Mouse (Mus musculus) ES-E14 (cell line): Measurements from ENCODE around the gene Cenpt. TPM values are rescaled to one million over a fixed set of nuclear protein-coding genes. Genes with fewer than 3 reads are reported as not detected.

ENCODE experiments used
- DNase-seq: peaks from one replicate; pipeline ENCODE4 v3.0.0-alpha.2; 2013; ENCODE audit warnings: low read depth, low spot score
- H3K27ac ChIP-seq: 2 replicates; pipeline ENCODE4 v1.5.1; 2012; ENCODE audit warnings: low read depth, mild to moderate bottlenecking, low read length, moderate library complexity, mixed read lengths; ENCODE audit not compliant: poor library complexity, insufficient read depth, severe bottlenecking
- H3K36me3 ChIP-seq: 2 replicates; pipeline ENCODE4 v1.6.1; 2012; ENCODE audit warnings: mild to moderate bottlenecking, low read length, moderate library complexity, mixed read lengths; ENCODE audit not compliant: control insufficient read depth, poor library complexity, insufficient read depth, severe bottlenecking
- H3K4me1 ChIP-seq, 2 experiments: fragments of 150-350 bp in 1 of 2; sonication (generic) in 1 of 2; 2 replicates each; pipeline ENCODE4 v1.6.1; 2012; ENCODE audit warnings: low read length in 2 of 2, mild to moderate bottlenecking in 1 of 2, mixed read lengths in 1 of 2; ENCODE audit not compliant: control insufficient read depth in 2 of 2, insufficient read depth in 2 of 2, poor library complexity in 1 of 2
- H3K4me3 ChIP-seq, 2 experiments: fragments of 150-350 bp in 1 of 2; sonication (generic) in 1 of 2; 2 replicates each; pipeline ENCODE4 v1.5.1; 2012; ENCODE audit warnings: low read length in 2 of 2, low read depth in 1 of 2, mild to moderate bottlenecking in 1 of 2, mixed read lengths in 1 of 2; ENCODE audit not compliant: insufficient read depth in 1 of 2, poor library complexity in 1 of 2, severe bottlenecking in 1 of 2
- H3K9ac ChIP-seq: 2 replicates; pipeline ENCODE4 v1.6.1; 2012; ENCODE audit warnings: low read depth, mild to moderate bottlenecking, low read length, mixed read lengths; ENCODE audit not compliant: poor library complexity, insufficient read depth, severe bottlenecking
- H3K9me3 ChIP-seq: fragments of 150-350 bp; sonication (generic); 2 replicates; pipeline ENCODE4 v1.6.1; 2012; ENCODE audit warnings: low read depth, mild to moderate bottlenecking, low read length; ENCODE audit not compliant: control insufficient read depth, insufficient read depth
- CHD2 ChIP-seq: IDR thresholded peaks from 2 replicates; pipeline ENCODE4 v1.6.1; 2014; ENCODE audit warnings: mild to moderate bottlenecking, low read depth, low read length, inconsistent platforms
- HCFC1 ChIP-seq: IDR thresholded peaks from 2 replicates; pipeline ENCODE4 v1.6.1; 2012; ENCODE audit warnings: low read length, inconsistent platforms, borderline replicate concordance; ENCODE audit not compliant: insufficient read depth
- MAFK ChIP-seq: IDR thresholded peaks from 2 replicates; pipeline ENCODE4 v1.6.1; 2014; ENCODE audit warnings: mild to moderate bottlenecking, low read depth, low read length, inconsistent platforms; ENCODE audit not compliant: insufficient read depth
- ZC3H11A ChIP-seq: IDR thresholded peaks from 2 replicates; pipeline ENCODE4 v1.6.1; 2012; ENCODE audit warnings: low read depth, mild to moderate bottlenecking, inconsistent platforms, low read length, borderline replicate concordance
- ZNF384 ChIP-seq: IDR thresholded peaks from 2 replicates; pipeline ENCODE4 v1.6.1; 2012; ENCODE audit warnings: low read depth, low read length, inconsistent platforms
- in situ Hi-C, 2 experiments: fragments of 600-800 bp; cut with MboI; formaldehyde crosslinking; loops; one replicate each; pipeline ENCODE4 v1.15.1; 2025; ENCODE audit warnings: low sequenced_read_pairs in 2 of 2, inconsistent platforms in 1 of 2; ENCODE audit not compliant: unreplicated experiment in 2 of 2
- total RNA-seq: library from RNA; depleted of rRNA; stranded (reverse); fragments of 300-350 nt; gene quantifications from 2 replicates; pipeline ENCODE4 v1.2.3, GENCODE M21; 2012

Cenpt gene
- total RNA-seq, 1 experiment = 82.2 TPM

DNA sequence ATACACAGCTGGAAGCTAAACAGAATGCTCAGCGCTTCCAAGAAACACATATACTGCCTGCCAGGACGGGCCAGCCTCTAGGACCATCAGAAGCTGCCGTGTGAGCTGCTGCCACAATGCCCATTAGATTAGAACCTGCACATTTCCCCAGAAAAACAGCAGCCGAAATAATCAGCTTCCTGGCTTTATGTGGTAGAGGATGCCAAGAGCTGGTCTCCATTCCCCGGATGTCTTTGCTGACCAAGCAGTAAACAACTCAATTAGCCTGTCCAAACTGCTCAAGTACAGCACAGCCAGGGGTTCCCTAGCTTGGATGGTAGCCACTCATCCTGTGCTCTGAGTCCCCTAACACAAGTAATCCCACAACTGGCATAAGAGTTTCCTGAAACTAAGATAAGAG is 45.3 kb downstream of the Cenpt start:
- H3K4me3 ChIP-seq = no peak overlapping the region
- TF ChIP-seq ZC3H11A = no peak
- H3K36me3 ChIP-seq = peaks cover 2% of the 10 kb centered on the region
- no peak overlapping the region for H3K27ac ChIP-seq
- no peaks in the 10 kb centered on the region for H3K4me1 ChIP-seq
- no peak overlapping the region for H3K9ac ChIP-seq
- no peaks in the 10 kb centered on the region for H3K9me3 ChIP-seq
- DNase-seq = no peak
- in situ Hi-C loops = no loop called here

DNA sequence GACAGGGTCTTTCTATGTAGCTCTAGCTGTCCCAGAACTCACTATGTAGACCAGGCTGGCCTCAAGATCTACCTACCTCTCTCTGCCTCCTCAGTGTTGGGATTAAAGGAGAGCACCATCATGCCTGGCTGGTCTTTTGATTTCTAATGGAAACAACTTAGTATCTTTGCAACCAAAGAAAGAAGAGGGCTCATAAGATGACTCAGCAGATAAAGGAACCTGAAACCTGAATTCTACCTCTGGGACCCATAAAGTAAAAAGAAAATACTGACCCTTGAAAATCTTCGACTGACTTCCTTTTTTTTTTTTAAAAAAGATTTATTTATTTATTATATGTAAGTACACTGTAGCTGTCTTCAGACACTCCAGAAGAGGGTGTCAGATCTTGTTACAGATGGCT is 47.1 kb downstream of the Cenpt start:
- no peak overlapping the region for H3K9ac ChIP-seq
- TF ChIP-seq MAFK = no peak
- peaks cover under 1% of the 10 kb centered on the region for H3K36me3 ChIP-seq
- in situ Hi-C loops = no loop called here
- no peaks in the 10 kb centered on the region for H3K4me1 ChIP-seq
- no peaks in the 10 kb centered on the region for H3K9me3 ChIP-seq
- no peak for DNase-seq
- no peak overlapping the region for H3K27ac ChIP-seq
- no peak overlapping the region for H3K4me3 ChIP-seq

DNA sequence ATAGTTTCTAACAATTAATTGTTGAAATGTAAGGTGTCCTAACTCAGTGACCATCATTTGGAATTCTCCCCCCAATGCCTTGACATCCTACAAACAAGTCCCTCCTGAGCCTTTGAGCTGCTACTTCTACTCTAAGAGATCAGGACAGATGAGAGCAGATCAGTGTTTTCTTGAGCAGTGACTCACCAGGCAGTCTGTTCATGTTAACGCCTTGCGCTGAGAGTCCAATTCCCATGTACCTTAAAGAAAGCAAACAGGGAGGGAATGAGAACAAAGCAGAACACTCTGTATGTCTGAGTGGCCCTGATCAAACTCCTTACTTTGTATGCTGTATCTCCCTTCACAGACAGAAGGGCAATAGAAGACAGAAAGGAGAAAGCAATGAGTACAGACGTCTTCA is 47.7 kb downstream of the Cenpt start:
- no peak overlapping the region for H3K4me3 ChIP-seq
- no peak overlapping the region; the same call in 1 of the 2 replicates for H3K9ac ChIP-seq
- no peaks in the 10 kb centered on the region for H3K4me1 ChIP-seq
- no peaks in the 10 kb centered on the region; the same call in 1 of the 2 replicates for H3K36me3 ChIP-seq
- no peak overlapping the region for H3K27ac ChIP-seq
- no peak for DNase-seq
- no peak for TF ChIP-seq HCFC1
- no peak for TF ChIP-seq ZNF384
- TF ChIP-seq CHD2 = no peak
- TF ChIP-seq MAFK = no peak
- no peak for TF ChIP-seq ZC3H11A
- in situ Hi-C loops = no loop called here
- H3K9me3 ChIP-seq = no peaks in the 10 kb centered on the region

DNA sequence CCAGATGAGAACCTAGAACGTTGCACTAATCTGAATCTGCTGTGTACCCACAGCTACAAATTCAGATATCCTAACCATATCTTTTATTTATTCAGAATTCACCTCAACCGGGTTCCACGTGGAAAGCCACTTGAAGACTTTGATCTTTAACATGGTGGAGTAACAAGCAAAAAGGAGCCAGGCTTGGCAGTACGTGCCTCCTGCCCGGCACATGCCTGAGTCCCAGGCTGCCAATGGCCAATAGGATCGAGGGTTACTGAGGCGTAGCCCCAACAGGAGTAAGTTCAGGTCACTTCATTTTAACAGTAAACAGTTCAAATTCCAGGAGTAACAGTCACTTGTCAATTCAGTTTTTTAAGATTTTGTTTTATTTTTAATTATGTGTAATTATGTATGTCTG is 48.3 kb downstream of the Cenpt start:
- no peaks in the 10 kb centered on the region; the same call in 1 of the 2 replicates for H3K36me3 ChIP-seq
- H3K27ac ChIP-seq = no peak overlapping the region
- in situ Hi-C loops = no loop called here
- no peak overlapping the region for H3K4me3 ChIP-seq
- no peak overlapping the region for H3K9ac ChIP-seq
- DNase-seq = no peak
- TF ChIP-seq CHD2 (no peak), MAFK (no peak), HCFC1 (no peak), ZC3H11A (no peak), ZNF384 (no peak)
- H3K4me1 ChIP-seq = 0 out of 4 replicates have a peak, but pooled peaks cover 0 to 2% of the 10 kb centered on the region in 2 experiments
- no peaks in the 10 kb centered on the region for H3K9me3 ChIP-seq

DNA sequence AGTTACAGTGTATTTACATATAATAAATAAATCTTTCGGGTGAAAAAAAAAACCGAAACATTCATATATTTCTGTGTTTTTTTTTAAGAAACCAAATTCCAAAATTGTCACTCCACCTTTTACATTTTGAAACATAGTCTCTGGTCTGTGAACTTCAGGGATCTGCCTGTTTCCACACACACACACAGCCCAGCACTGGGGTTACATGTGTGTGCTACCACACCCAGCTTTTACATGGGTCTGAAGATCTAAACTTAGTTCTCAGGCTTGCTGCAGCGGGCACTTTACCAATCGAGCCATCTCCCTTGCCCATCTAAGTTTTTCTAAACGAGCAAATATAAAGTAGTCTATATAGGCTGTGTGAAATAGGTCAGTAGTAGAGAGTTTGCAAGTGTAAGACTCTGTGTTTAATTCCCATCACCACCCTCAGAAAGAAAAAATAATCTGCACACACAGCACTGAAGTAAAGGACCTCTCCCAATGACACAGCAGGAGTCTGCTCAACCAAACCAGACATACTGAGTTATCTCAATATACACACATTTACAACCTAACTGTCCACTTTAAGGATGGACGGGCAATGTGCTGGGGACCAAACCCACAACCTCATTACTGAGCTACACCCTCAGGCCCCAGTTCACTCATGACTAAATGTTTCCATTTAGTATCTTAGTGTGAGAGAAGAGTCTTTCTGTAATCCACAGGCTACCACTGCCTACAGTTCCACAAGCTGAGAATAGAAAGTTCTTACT is 51.7 kb downstream of the Cenpt start:
- no peak overlapping the region for H3K4me3 ChIP-seq
- no peak overlapping the region for H3K9ac ChIP-seq
- H3K9me3 ChIP-seq = no peaks in the 10 kb centered on the region
- no peak for TF ChIP-seq HCFC1
- no peak for DNase-seq
- H3K27ac ChIP-seq = no peak overlapping the region
- no peaks in the 10 kb centered on the region; the same call in 1 of the 2 replicates for H3K36me3 ChIP-seq
- peaks cover 3 to 12% of the 10 kb centered on the region in 2 experiments; a peak in 3 of 4 replicates for H3K4me1 ChIP-seq
- in situ Hi-C loops = no loop called here
